Mouse (Mus musculus): ENCODE measurements around the gene Olfr1448. TPM values are rescaled to one million over a fixed set of nuclear protein-coding genes. Genes with fewer than 3 reads are reported as not detected.

The Olfr1448 gene
- polyA plus RNA-seq, 1 experiment = not detected

DNA sequence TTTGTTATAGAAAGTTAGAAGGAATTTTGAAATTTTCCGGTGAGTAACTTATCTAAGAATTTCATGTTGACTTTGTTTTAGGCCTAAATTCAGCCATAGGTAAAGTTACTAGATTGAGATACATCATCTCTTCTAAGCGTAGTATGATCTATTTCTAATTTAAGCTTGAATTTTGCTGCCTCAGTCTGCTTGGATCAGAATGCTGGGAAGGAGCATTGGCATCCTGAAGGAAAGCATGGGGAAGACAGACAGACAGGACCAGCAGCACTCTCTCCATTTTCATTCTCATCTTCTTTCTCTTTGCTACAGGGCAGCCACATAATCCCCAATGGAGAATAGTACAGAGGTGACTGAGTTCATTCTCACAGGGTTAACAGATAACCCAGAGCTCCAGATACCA, 40.7 kb downstream of the Olfr1448 start, which contains the start of gene Olfr1445:
Gene Olfr1445 (plus strand): TSS at position 301 of the 400 bp plus-strand sequence.
- Histone ChIP-seq H3K4me3 (ENCODE audit: insufficient read depth, poor library complexity, severe bottlenecking) (no peak within 1 kb of the TSS), H3K27me3 (ENCODE audit: control insufficient read depth, insufficient read depth, insufficient read length) (no peaks in the 10 kb centered on the region), H3ac (ENCODE audit: control insufficient read depth, insufficient read length, low read depth) (no peak within 1 kb of the TSS), H3K79me2 (ENCODE audit: control insufficient read depth, insufficient read depth) (no peaks in the 10 kb centered on the region), H3K79me3 (ENCODE audit: low read depth) (no peaks in the 10 kb centered on the region), H3K36me3 (ENCODE audit: control insufficient read depth, insufficient read depth) (no peaks in the 10 kb centered on the region)
- TF ChIP-seq CEBPB (IDR thresholded peaks at IDR 0.05; ENCODE audit: low read depth) (no peak), USF1 (IDR thresholded peaks at IDR 0.05; ENCODE audit: low read depth) (no peak), FOSL1 (IDR thresholded peaks at IDR 0.05; ENCODE audit: insufficient read depth, low read length, poor library complexity, severe bottlenecking) (no peak), MYOG (IDR thresholded peaks at IDR 0.05; ENCODE audit: control insufficient read depth, extremely low read depth, insufficient read length) (no peak), MAX (IDR thresholded peaks at IDR 0.05) (no peak), CTCF (IDR thresholded peaks at IDR 0.05; ENCODE audit: control insufficient read depth, insufficient read depth, insufficient read length) (no peak), MYOD1 (IDR thresholded peaks at IDR 0.05; ENCODE audit: control insufficient read depth, insufficient read length, low read depth) (no peak)

Other genes starting within 250 kb of the Olfr1448 start
- not detected for gene Olfr1443, start 246.3 kb downstream of the Olfr1448 start, polyA plus RNA-seq (2012; fragmentation: generic; extraction: Trizol)
- gene Keg1, start 228.6 kb downstream of the Olfr1448 start, polyA plus RNA-seq (2012; fragmentation: generic; extraction: Trizol) = not detected
- 1.4 TPM for gene Cntf, start 158.8 kb downstream of the Olfr1448 start, polyA plus RNA-seq (2012; fragmentation: generic; extraction: Trizol)
- 25.0 TPM for gene Zfp91, start 128.3 kb downstream of the Olfr1448 start, polyA plus RNA-seq (2012; fragmentation: generic; extraction: Trizol)
- gene Lpxn, start 128.2 kb downstream of the Olfr1448 start, polyA plus RNA-seq (2012; fragmentation: generic; extraction: Trizol) = 0.11 TPM
- gene Gm5244, start 77.7 kb downstream of the Olfr1448 start, polyA plus RNA-seq (2012; fragmentation: generic; extraction: Trizol) = not detected
- gene Olfr1444, start 67.1 kb downstream of the Olfr1448 start, polyA plus RNA-seq (2012; fragmentation: generic; extraction: Trizol) = not detected
- gene Olfr1445, start 40.6 kb downstream of the Olfr1448 start, polyA plus RNA-seq (2012; fragmentation: generic; extraction: Trizol) = not detected
- not detected for gene Olfr1446, start 30.9 kb downstream of the Olfr1448 start, polyA plus RNA-seq (2012; fragmentation: generic; extraction: Trizol)
- not detected for gene Olfr1447, start 20.7 kb downstream of the Olfr1448 start, polyA plus RNA-seq (2012; fragmentation: generic; extraction: Trizol)
- gene Olfr1449, start 6.4 kb upstream of the Olfr1448 start, polyA plus RNA-seq (2012; fragmentation: generic; extraction: Trizol) = not detected
- gene Olfr1450, start 25.8 kb upstream of the Olfr1448 start, polyA plus RNA-seq (2012; fragmentation: generic; extraction: Trizol) = not detected
- not detected for gene Olfr1451, start 70.6 kb upstream of the Olfr1448 start, polyA plus RNA-seq (2012; fragmentation: generic; extraction: Trizol)
- gene Olfr1453, start 103.9 kb upstream of the Olfr1448 start, polyA plus RNA-seq (2012; fragmentation: generic; extraction: Trizol) = not detected
- gene Olfr1454, start 136.2 kb upstream of the Olfr1448 start, polyA plus RNA-seq (2012; fragmentation: generic; extraction: Trizol) = not detected
- gene Olfr1457, start 173.5 kb upstream of the Olfr1448 start, polyA plus RNA-seq (2012; fragmentation: generic; extraction: Trizol) = not detected
- not detected for gene Olfr1458, start 182.4 kb upstream of the Olfr1448 start, polyA plus RNA-seq (2012; fragmentation: generic; extraction: Trizol)
- gene Olfr1459, start 225.1 kb upstream of the Olfr1448 start, polyA plus RNA-seq (2012; fragmentation: generic; extraction: Trizol) = 0.01 TPM
- gene Olfr1461, start 238.6 kb upstream of the Olfr1448 start, polyA plus RNA-seq (2012; fragmentation: generic; extraction: Trizol) = not detected